Mouse (Mus musculus): ENCODE results near the gene Rhox3a.
"Not testable (repeated sequence)": the region's sequence is repeated elsewhere in the genome, so short reads cannot be mapped to it uniquely, and the experiment has no call there.

DNA sequence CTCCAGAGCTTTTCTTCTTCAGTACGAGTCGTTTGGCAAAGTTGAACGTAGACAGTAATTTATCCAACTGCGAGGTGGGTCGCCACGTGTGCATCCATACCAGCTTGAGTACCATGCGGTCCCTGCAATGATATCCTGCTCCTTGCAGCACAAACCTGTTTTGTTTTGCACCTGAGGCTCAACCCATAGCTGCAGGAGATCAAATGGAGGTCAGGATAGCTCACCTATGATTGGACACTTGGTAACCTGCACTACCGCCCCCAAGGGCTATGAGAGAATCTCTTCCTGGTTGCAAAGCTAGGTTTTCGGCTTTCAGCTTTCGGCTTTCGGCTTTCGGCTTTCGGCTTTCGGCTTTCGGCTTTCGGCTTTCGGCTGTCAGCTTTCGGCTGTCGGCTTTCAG, 15.3 kb downstream of the Rhox3a start, which contains the start of gene Rhox4a:
- TF ChIP-seq ZC3H11A (IDR thresholded peaks at IDR 0.05; ENCODE audit: borderline replicate concordance, low read depth, low read length); MAFK (IDR thresholded peaks at IDR 0.05; ENCODE audit: insufficient read depth, low read depth, low read length); CHD2 (IDR thresholded peaks at IDR 0.05; ENCODE audit: low read depth, low read length); ZNF384 (IDR thresholded peaks at IDR 0.05; ENCODE audit: low read depth, low read length); HCFC1 (IDR thresholded peaks at IDR 0.05; ENCODE audit: borderline replicate concordance, insufficient read depth, low read length): not testable (repeated sequence)
